Mouse (Mus musculus) heart, adult 9 months (tissue): ENCODE results near the gene Rxrg.

Experiments
- DNase-seq, 2 experiments: peaks; one replicate each; pipeline ENCODE4 v3.0.0; 2022; ENCODE audit warnings: low spot score in 2 of 2

The Rxrg gene

DNA sequence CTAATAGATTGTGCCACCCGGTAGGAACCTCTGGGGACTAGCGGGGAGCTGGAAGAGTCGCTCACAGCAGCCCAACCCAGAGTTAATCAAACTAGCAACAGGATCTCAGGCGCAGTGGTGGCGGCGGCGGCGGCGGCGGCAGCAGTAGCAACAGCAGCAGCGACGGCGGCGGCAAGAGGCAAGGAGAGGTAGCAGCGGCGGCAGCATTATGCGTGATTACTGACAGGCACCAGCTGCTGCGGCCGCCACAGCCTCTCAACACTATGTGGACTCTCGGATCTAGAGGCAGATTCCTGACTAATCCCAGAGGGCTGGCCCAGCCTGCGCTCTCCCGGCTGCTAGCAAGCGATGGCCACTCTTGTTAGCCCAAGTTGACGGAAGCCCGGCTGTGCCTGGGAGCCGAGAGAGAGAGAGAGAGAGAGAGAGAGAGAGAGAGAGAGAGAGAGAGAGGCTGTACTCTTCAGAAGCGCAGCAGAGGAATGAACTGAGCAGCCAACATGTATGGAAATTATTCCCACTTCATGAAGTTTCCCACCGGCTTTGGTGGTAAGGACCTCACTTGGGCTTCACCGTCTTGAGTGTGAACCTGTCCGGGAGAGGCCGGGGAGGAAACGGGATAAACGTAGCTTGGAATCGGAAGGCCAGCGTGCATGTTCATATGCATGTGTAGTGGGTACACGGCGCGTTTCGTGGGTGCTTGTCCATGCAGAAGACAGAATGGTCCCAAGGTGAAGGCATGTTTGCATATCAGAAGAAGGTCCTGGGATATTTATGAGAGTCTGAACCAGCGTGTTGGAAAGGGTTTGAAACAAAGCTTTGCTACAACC is at the start of gene Rxrg:
Gene Rxrg (plus strand): TSS at position 130 of the 827 bp plus-strand sequence.
- DNase-seq, result peak; percentile 14 to 21

- DNase-seq, result no peak
These were observed 48.9 kb upstream of the Rxrg start for GRCm38 (mm10) chr1:167549324-167549723.

DNA sequence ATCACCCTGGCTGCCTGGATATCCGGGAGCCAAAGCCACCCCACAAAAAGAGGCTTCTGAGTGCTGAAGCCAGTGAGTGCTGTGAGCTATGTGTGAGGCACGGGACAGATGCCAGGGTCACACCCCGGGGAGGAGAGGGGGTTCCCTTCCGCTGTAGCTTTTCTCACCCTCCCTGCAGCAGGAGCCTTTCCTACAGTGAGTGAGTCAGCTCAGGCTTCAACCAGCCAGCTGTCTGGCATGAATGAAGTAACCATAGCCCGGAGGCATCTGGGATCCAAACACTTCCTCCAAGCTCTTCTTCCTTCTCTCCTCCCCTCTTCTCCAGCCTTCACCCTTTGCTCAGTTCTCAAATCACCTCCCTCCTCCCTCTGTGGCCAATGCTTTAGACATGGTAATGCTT is 46.6 kb upstream of the Rxrg start:
- DNase-seq, result no peak

DNA sequence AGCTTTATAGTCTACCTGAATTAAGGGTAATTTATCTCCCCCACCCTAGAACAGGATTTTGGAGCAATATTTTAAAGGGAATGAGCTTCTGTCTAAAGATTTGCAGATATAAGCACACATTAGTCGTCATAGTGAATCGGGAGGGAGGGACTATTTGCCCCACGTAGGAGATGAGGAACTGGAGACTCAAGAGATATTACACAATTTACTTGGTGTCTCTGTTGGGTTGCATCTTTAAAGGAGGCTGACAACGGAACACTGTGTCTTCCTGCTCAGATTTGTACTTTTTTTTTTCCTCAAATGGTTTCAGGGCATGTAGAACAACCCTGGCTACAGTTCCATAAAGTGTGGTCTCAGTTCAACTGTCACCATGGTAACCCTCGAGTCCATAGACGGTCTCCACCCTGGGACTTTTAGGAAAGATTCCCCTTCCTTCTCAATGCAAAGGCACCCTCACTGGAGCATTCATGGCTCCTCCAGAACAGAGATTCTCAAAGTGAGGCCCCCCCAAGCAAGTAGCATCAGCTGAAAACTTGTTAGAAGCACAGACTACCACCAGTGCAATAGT is 44.1 kb upstream of the Rxrg start:
- no peak for DNase-seq

DNA sequence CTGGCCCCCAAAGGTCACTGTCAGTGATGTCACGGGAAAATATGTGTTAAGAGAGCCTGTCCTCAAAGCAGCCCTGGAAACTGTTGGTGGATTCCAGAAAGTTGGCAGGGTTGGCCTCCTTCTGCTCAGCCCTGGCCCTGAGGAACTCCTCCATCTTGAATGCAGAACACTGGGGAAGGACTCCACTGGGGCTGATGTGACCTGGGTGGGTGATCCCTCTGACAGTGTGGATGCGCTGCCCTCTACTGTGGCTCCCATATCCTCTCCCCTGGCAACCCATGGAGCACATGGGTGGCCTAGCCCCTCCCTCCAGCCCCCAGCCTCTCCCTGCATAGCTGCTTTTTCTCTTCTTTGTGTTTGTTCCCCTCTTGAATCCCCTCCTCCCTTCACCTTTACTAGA is 31.6 kb upstream of the Rxrg start:
- no peak for DNase-seq

GRCm38 (mm10) chr1:167579131-167579530 is 19.1 kb upstream of the Rxrg start:
- DNase-seq, result no peak

GRCm38 (mm10) chr1:167583195-167583594 is 15.0 kb upstream of the Rxrg start:
- no peak for DNase-seq

GRCm38 (mm10) chr1:167583888-167584287 is 14.3 kb upstream of the Rxrg start:
- DNase-seq, result no peak

DNA sequence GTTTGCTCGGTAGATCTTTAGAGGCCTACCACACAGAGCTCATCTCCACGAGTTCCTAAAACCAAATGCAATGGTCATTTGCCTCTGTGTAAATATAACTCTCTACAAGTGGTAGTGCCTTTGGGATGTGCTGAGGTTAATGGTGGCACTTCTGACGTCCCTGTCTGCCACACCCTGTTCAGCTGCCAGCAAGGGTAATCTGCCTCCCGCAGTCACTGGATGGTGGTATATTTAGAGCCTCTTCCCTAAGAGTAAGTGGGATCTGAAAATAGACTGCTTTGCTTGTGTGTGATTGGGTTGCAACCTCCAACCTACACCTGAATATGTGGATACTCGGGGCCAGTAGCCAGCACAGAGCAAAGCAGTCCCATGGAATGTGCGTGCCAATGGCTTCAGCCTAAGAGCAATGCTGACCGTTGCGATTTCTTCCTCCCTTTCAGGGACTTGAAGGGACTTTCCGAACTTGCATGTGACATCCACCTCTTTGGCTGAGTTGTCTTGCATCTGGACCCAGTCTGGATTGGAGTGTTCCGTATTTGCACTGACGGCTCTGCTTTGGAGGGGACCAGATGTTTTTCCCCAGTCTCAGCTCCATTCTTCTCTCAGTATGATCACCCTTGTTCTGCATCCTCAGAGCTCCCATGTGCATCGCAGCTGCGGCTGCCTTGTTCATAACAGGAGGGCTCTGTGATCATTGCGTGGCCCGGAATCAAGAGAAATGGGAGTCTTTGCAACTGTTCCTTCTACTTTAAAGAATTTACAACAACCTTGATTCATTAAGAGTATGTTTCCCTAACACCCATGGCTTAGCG is 9.2 kb upstream of the Rxrg start:
- peak; percentile 12 to 27 for DNase-seq

DNA sequence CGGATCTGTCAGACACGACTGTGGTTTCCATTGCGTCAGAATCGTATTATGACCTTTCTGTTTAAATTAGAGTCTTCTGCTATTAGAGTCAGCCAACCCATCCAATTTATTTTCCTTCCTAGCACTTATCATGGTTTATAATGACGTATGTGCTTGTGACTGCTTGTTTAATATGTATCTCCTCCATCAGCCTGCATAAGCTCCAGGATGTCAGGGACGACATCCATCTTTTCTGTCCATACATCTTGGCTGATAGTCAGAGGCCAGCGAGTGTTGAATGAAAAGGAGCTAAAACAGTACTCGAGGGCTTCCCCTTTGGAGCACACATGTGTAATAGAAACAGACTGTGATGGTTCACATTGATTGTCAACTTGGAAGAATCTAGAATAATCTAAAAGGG is 6.0 kb upstream of the Rxrg start:
- DNase-seq, result no peak

GRCm38 (mm10) chr1:167599211-167599735 is 1.1 kb downstream of the Rxrg start:
- DNase-seq, result no peak

DNA sequence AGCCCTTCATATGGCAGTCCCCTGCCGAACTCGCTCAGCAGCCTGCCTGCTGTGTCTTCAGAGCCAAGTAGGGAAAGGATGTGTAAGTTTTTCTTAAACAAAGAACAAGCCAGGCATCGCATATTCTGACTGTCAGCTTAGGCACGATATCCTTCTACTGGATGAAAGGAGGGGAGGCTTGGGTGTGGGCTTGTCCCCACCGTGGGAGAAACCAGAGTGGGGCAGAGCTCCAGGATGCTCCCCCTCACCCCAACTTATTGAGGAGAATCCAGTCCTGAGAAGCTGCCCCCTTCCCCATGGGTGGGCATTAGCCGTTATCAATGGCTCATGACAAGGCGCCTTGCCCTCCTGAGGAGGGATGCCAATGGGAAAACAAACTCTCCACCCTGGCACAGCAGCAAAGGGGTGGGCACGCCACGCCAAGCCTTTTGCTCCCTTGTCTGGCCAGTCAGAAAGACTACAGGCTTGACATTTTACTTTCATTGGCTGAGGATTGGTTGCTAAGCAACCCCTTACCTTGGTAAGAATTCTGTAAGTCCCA is 10.1 kb downstream of the Rxrg start:
- no peak for DNase-seq

- no peak for DNase-seq
These were observed 18.9 kb downstream of the Rxrg start for GRCm38 (mm10) chr1:167617131-167617530.

- DNase-seq, result peak; percentile 76 to 81
These were observed 19.9 kb downstream of the Rxrg start for GRCm38 (mm10) chr1:167617995-167618489.

GRCm38 (mm10) chr1:167620206-167620795 is 22.1 kb downstream of the Rxrg start:
- no peak for DNase-seq

- no peak for DNase-seq
These were observed 26.9 kb downstream of the Rxrg start for GRCm38 (mm10) chr1:167625098-167625497.

DNA sequence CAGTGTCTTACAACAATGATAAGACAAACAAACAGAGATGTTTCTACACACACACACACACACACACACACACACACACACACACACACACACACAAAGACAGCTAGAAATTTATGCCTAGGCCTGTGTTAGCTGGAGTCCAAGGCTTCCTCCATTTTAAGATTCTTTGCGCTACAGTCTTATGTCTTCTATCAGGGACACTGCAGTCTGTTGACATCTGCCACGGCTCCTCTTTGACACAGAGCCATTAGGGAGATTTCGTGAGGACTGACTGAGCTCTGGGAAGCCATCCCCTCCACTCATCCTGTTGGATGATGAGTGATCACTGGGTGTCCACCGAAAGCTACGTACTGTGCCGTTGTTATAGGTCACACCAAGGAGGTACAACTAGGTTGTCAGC is 33.6 kb downstream of the Rxrg start:
- DNase-seq, result no peak

GRCm38 (mm10) chr1:167635702-167636101 is 37.5 kb downstream of the Rxrg start:
- DNase-seq, result no peak

- peak; percentile 30 to 64 for DNase-seq
These were observed 38.8 kb downstream of the Rxrg start for GRCm38 (mm10) chr1:167636948-167637347.

- no peak for DNase-seq
These were observed 39.9 kb downstream of the Rxrg start for GRCm38 (mm10) chr1:167638053-167638452.

- DNase-seq, result no peak
These were observed 40.7 kb downstream of the Rxrg start for GRCm38 (mm10) chr1:167638901-167639300.
